7 mouse cellular contexts compared by ENCODE assay signal in genomic region chr14:49238206-49238605, GRCm38 (mm10). TPM values are rescaled to one million over a fixed set of nuclear protein-coding genes. Genes with fewer than 3 reads are reported as not detected.
DNase-seq lines count a peak whose midpoint lies in the region; ATAC-seq and TF ChIP-seq lines count a peak whose summit lies in the region.

No protein-coding gene starts in this region.

- no peaks in the 10 kb centered on the region for H3K9me3 ChIP-seq in forebrain, embryonic 13.5 days (replicated peaks)
- no peaks in the 10 kb centered on the region for H3K9me3 ChIP-seq in hindbrain, embryonic 13.5 days

- CTCF ChIA-PET in Patski (lab: Charles Lee) = interaction anchor here (0.6 to 3.3 kb wide), 12 partner anchors 9 to 303 kb away, joined by 3 to 29 read pairs (median 3); no protein-coding TSS in a partner anchor

- no peak overlapping the region for H3K27ac ChIP-seq in forebrain, embryonic 13.5 days
- H3K27ac ChIP-seq in hindbrain, embryonic 13.5 days = no peak overlapping the region

- no peak overlapping the region for H3K4me2 ChIP-seq in forebrain, embryonic 13.5 days
- H3K4me2 ChIP-seq in hindbrain, embryonic 13.5 days = no peak overlapping the region

- no peak for DNase-seq in Patski (ENCODE audit: low read depth, low spot score)
- peak; percentile 3 for DNase-seq in c-Kit-positive CD71-positive TER-119-positive erythroid progenitor cells, embryonic 14.5 days (ENCODE audit: low spot score)
- DNase-seq in layer of hippocampus, adult 9-11 months = peak; percentile 66
- peak; percentile 82 to 87 for DNase-seq in right cerebral cortex, postnatal 10 days (ENCODE audit: low spot score in 2 of 2)

- ATAC-seq in Patski = peak; percentile 72
- ATAC-seq in forebrain, embryonic 13.5 days = peak; percentile 87
- ATAC-seq in hindbrain, embryonic 13.5 days (ENCODE audit: low FRiP score) = peak; percentile 93
- ATAC-seq in megakaryocyte, adult 5-6 weeks (ENCODE audit: poor library complexity, severe bottlenecking) = peak; percentile 35; the same call in 1 of the 2 replicates

- no peak overlapping the region for H3K9ac ChIP-seq in forebrain, embryonic 13.5 days
- no peak overlapping the region for H3K9ac ChIP-seq in hindbrain, embryonic 13.5 days

- H3K36me3 ChIP-seq in forebrain, embryonic 13.5 days (ENCODE audit: poor library complexity, severe bottlenecking) = no peaks in the 10 kb centered on the region
- no peaks in the 10 kb centered on the region for H3K36me3 ChIP-seq in hindbrain, embryonic 13.5 days

- H3K27me3 ChIP-seq in Patski = no peaks in the 10 kb centered on the region
- H3K27me3 ChIP-seq in forebrain, embryonic 13.5 days = no peaks in the 10 kb centered on the region
- H3K27me3 ChIP-seq in hindbrain, embryonic 13.5 days = no peaks in the 10 kb centered on the region

- in situ Hi-C loops in Patski (cut with MboI; ENCODE audit: low pct_unique_long_range_greater_than_20kb) = loop anchor here (5.0 kb wide), 2 partner anchors 109 to 494 kb away; no protein-coding TSS in a partner anchor

- peaks cover 9% of the 10 kb centered on the region; the same call in 1 of the 2 replicates for H3K4me1 ChIP-seq in forebrain, embryonic 13.5 days
- H3K4me1 ChIP-seq in hindbrain, embryonic 13.5 days (replicated peaks) = no peaks in the 10 kb centered on the region

- 32% methylated on average over 11 of the region's 11 CpGs for WGBS in forebrain, embryonic 13.5 days
- 34% methylated on average over 11 of the region's 11 CpGs for WGBS in hindbrain, embryonic 13.5 days

- H3K4me3 ChIP-seq in forebrain, embryonic 13.5 days = no peak overlapping the region
- no peak overlapping the region for H3K4me3 ChIP-seq in hindbrain, embryonic 13.5 days

- peak; percentile 90 for TF ChIP-seq CTCF in Patski (IDR thresholded peaks at IDR 0.05)

- POLR2A ChIA-PET in Patski (lab: Charles Lee) = interaction anchor here (0.6 to 1.1 kb wide), 3 partner anchors 9 to 337 kb away, joined by 3 read pairs; no protein-coding TSS in a partner anchor

RNA-seq across cellular contexts. Expression of gene ccdc198, which starts 7.1 kb away (rescaled TPM):
- 92.5 TPM for polyA plus RNA-seq in Patski (2021)
- 0.09 and 0.10 TPM in 2 replicates for polyA plus RNA-seq in forebrain, embryonic 13.5 days (2015; fragmentation: Nextera tagmentation; extraction: Ambion mirVana)
- polyA plus RNA-seq in hindbrain, embryonic 13.5 days (2015; fragmentation: Nextera tagmentation; extraction: Ambion mirVana) = 0.45 and 0.51 TPM in 2 replicates
- total RNA-seq in megakaryocyte, adult 5-6 weeks (2015) = not detected in 2 replicates
- total RNA-seq in megakaryocyte, adult 5-6 weeks (2017) = not detected in 2 replicates

Comparison
In these comparisons a context has a peak if more than half of its experiments do, and no peak if none do; other contexts are left out.
1. ATAC-seq: peak in every context shown above with its lines; median percentile 93 in hindbrain, embryonic 13.5 days; 87 in forebrain, embryonic 13.5 days; 72 in Patski; 35 in megakaryocyte, adult 5-6 weeks.
2. RNA of gene ccdc198, which starts 7.1 kb away (polyA plus RNA-seq): 92.5 TPM in Patski (single experiment); 0.45 to 0.51 TPM in hindbrain, embryonic 13.5 days and 0.09 to 0.10 TPM in forebrain, embryonic 13.5 days; every median in the first group is over 10 times any median in the second.